Mouse (Mus musculus) MEL (cell line): Measurements from ENCODE around the gene Olfr1303. TPM values are rescaled to one million over a fixed set of nuclear protein-coding genes. Genes with fewer than 3 reads are reported as not detected.
A peak's percentile ranks its signal among the peaks of the same experiment; 100 is the strongest.

Experiments
- DNase-seq: peaks from one replicate; pipeline ENCODE4 v3.0.0; 2011; ENCODE audit warnings: low read depth, low spot score
- H3K27ac ChIP-seq: 2 replicates; pipeline ENCODE4 v1.5.1; 2012; ENCODE audit warnings: low read depth, mild to moderate bottlenecking, control low read depth, low read length, moderate library complexity; ENCODE audit not compliant: control insufficient read depth
- H3K27me3 ChIP-seq, 2 experiments: fragments of 150-350 bp in 1 of 2; sonication (generic) in 1 of 2; 2 replicates each; pipeline ENCODE4 v1.6.1; 2012; ENCODE audit warnings: low read length in 2 of 2, mild to moderate bottlenecking in 2 of 2, improper control_type of control experiment in 1 of 2, moderate library complexity in 1 of 2; ENCODE audit not compliant: insufficient read depth in 2 of 2, control insufficient read depth in 1 of 2
- H3K36me3 ChIP-seq, 2 experiments: 2 replicates each; pipeline ENCODE4 v1.6.1; 2012 to 2014; ENCODE audit warnings: low read length in 2 of 2, improper control_type of control experiment in 1 of 2, inconsistent platforms in 1 of 2, mild to moderate bottlenecking in 1 of 2; ENCODE audit not compliant: insufficient read depth in 2 of 2, control insufficient read depth in 1 of 2
- H3K4me1 ChIP-seq, 2 experiments: fragments of 150-350 bp in 1 of 2; sonication (generic) in 1 of 2; 2 replicates each; pipeline ENCODE4 v1.6.1; 2012; ENCODE audit warnings: low read length in 2 of 2, improper control_type of control experiment in 1 of 2, mild to moderate bottlenecking in 1 of 2; ENCODE audit not compliant: insufficient read depth in 2 of 2, control insufficient read depth in 1 of 2
- H3K4me3 ChIP-seq, 2 experiments: fragments of 150-350 bp in 1 of 2; sonication (generic) in 1 of 2; 2 replicates each; pipeline ENCODE4 v1.5.1; 2012; ENCODE audit warnings: low read depth in 2 of 2, low read length in 2 of 2, mild to moderate bottlenecking in 2 of 2, moderate library complexity in 2 of 2, control low read depth in 1 of 2, improper control_type of control experiment in 1 of 2; ENCODE audit not compliant: control insufficient read depth in 1 of 2, insufficient read depth in 1 of 2
- H3K79me2 ChIP-seq: 2 replicates; pipeline ENCODE4 v1.6.1; 2012; ENCODE audit warnings: mild to moderate bottlenecking, low read length, moderate library complexity; ENCODE audit not compliant: control insufficient read depth, poor library complexity, insufficient read depth
- H3K9ac ChIP-seq: 2 replicates; pipeline ENCODE4 v1.6.1; 2012; ENCODE audit warnings: low read depth, mild to moderate bottlenecking, control low read depth, low read length, moderate library complexity; ENCODE audit not compliant: control insufficient read depth, poor library complexity, severe bottlenecking
- H3K9me3 ChIP-seq: fragments of 150-350 bp; sonication (generic); replicated peaks from 2 replicates; pipeline ENCODE4 v1.6.1; 2012; ENCODE audit warnings: mild to moderate bottlenecking, low read length, improper control_type of control experiment, moderate library complexity; ENCODE audit not compliant: insufficient read depth
- CHD1 ChIP-seq: IDR thresholded peaks from 2 replicates; pipeline ENCODE4 v1.6.1; 2012; ENCODE audit warnings: low read depth, mild to moderate bottlenecking, inconsistent platforms, low read length, improper control_type of control experiment
- EP300 ChIP-seq, 2 experiments: IDR thresholded peaks; 2 replicates each; pipeline ENCODE4 v1.6.1; 2011; ENCODE audit warnings: improper control_type of control experiment in 2 of 2, low read length in 2 of 2, low read depth in 1 of 2, mild to moderate bottlenecking in 1 of 2
- GATA1 ChIP-seq: IDR thresholded peaks from 2 replicates; pipeline ENCODE4 v1.6.1; 2011; ENCODE audit warnings: low read depth, low read length, improper control_type of control experiment
- HCFC1 ChIP-seq: IDR thresholded peaks from 2 replicates; pipeline ENCODE4 v1.6.1; 2012; ENCODE audit warnings: low read depth, mild to moderate bottlenecking, inconsistent platforms, low read length, improper control_type of control experiment, moderate library complexity
- JUND ChIP-seq: IDR thresholded peaks from 2 replicates; pipeline ENCODE4 v1.6.1; 2011; ENCODE audit warnings: low read depth, mild to moderate bottlenecking, improper control_type of control experiment, low read length
- MAX ChIP-seq: IDR thresholded peaks from 2 replicates; pipeline ENCODE4 v1.6.1; 2011; ENCODE audit warnings: low read length, improper control_type of control experiment
- MEF2A ChIP-seq: IDR thresholded peaks from 2 replicates; pipeline ENCODE4 v1.6.1; 2014; ENCODE audit warnings: low read depth, mild to moderate bottlenecking, inconsistent platforms, low read length, improper control_type of control experiment; ENCODE audit not compliant: poor library complexity, insufficient replicate concordance, severe bottlenecking; ENCODE audit errors: extremely low read depth
- MXI1 ChIP-seq: IDR thresholded peaks from 2 replicates; pipeline ENCODE4 v1.6.1; 2011; ENCODE audit warnings: mild to moderate bottlenecking, low read depth, low read length, improper control_type of control experiment
- NELFE ChIP-seq: IDR thresholded peaks from 2 replicates; pipeline ENCODE4 v1.6.1; 2011; ENCODE audit warnings: low read depth, low read length, improper control_type of control experiment
- POLR2A ChIP-seq, 2 experiments: IDR thresholded peaks; 2 replicates each; pipeline ENCODE4 v1.6.1; 2011 to 2012; ENCODE audit warnings: low read length in 2 of 2, mild to moderate bottlenecking in 2 of 2, control low read depth in 1 of 2, improper control_type of control experiment in 1 of 2, low read depth in 1 of 2, moderate library complexity in 1 of 2; ENCODE audit not compliant: control insufficient read depth in 1 of 2, insufficient read depth in 1 of 2, poor library complexity in 1 of 2
- RAD21 ChIP-seq: IDR thresholded peaks from 2 replicates; pipeline ENCODE4 v1.6.1; 2011; ENCODE audit warnings: mild to moderate bottlenecking, low read depth, low read length, improper control_type of control experiment
- RCOR1 ChIP-seq: IDR thresholded peaks from 2 replicates; pipeline ENCODE4 v1.6.1; 2012; ENCODE audit warnings: low read depth, mild to moderate bottlenecking, inconsistent platforms, low read length, improper control_type of control experiment
- SIN3A ChIP-seq: IDR thresholded peaks from 2 replicates; pipeline ENCODE4 v1.6.1; 2012; ENCODE audit warnings: low read length, improper control_type of control experiment, inconsistent platforms
- TBP ChIP-seq: IDR thresholded peaks from 2 replicates; pipeline ENCODE4 v1.8.0; 2011; ENCODE audit warnings: low read depth, low read length, improper control_type of control experiment
- TCF12 ChIP-seq: IDR thresholded peaks from 2 replicates; pipeline ENCODE4 v1.6.1; 2014; ENCODE audit warnings: low read depth, mild to moderate bottlenecking, inconsistent platforms, low read length, improper control_type of control experiment, moderate library complexity
- UBTF ChIP-seq: IDR thresholded peaks from 2 replicates; pipeline ENCODE4 v1.6.1; 2012; ENCODE audit warnings: low read depth, mild to moderate bottlenecking, inconsistent platforms, low read length, improper control_type of control experiment, moderate library complexity, borderline replicate concordance; ENCODE audit not compliant: insufficient read depth
- USF2 ChIP-seq, 2 experiments: IDR thresholded peaks; 2 replicates each; pipeline ENCODE4 v1.6.1; 2011 to 2012; ENCODE audit warnings: improper control_type of control experiment in 2 of 2, low read length in 2 of 2, borderline replicate concordance in 1 of 2, inconsistent platforms in 1 of 2, low read depth in 1 of 2, mild to moderate bottlenecking in 1 of 2; ENCODE audit not compliant: insufficient read depth in 1 of 2
- ZC3H11A ChIP-seq: IDR thresholded peaks from 2 replicates; pipeline ENCODE4 v1.6.1; 2012; ENCODE audit warnings: low read depth, mild to moderate bottlenecking, inconsistent platforms, low read length, improper control_type of control experiment
- ZKSCAN1 ChIP-seq: IDR thresholded peaks from 2 replicates; pipeline ENCODE4 v1.6.1; 2012; ENCODE audit warnings: low read depth, mild to moderate bottlenecking, inconsistent platforms, low read length, improper control_type of control experiment, moderate library complexity
- ZNF384 ChIP-seq: IDR thresholded peaks from 2 replicates; pipeline ENCODE4 v1.6.1; 2012; ENCODE audit warnings: low read depth, mild to moderate bottlenecking, inconsistent platforms, low read length, improper control_type of control experiment
- polyA plus RNA-seq, 2 experiments: library from polyadenylated mRNA; stranded (reverse) in 1 of 2; unstranded in 1 of 2; fragments of >175 nt in 1 of 2; fragments of >200 nt in 1 of 2; gene quantifications; 2 replicates each; pipeline versions ENCODE4 v1.2.1 to v1.2.4; 2012; ENCODE audit warnings: low replicate concordance in 2 of 2, low read depth in 1 of 2; ENCODE audit not compliant: insufficient read length in 2 of 2, insufficient read depth in 1 of 2, missing spikeins in 1 of 2
- total RNA-seq: library from RNA; depleted of rRNA; stranded (reverse); fragments of 300-350 nt; gene quantifications from 2 replicates; pipeline ENCODE4 v1.2.3, GENCODE M21; 2012; rRNA removed

Olfr1303 gene
- not detected in 2 replicates for total RNA-seq
- polyA plus RNA-seq = under 1 TPM in 1 of 2 experiments, not detected in 1; 0.03 TPM

GRCm38 (mm10) chr2:111820240-111820639 is at the start of gene Olfr1303:
Olfr1303 (minus strand) TSS chr2:111820340.
- Histone ChIP-seq H3K9ac (no peak within 1 kb of the TSS), H3K4me3 (no peak within 1 kb of the TSS), H3K27me3 (no peaks in the 10 kb centered on the region), H3K9me3 (no peaks in the 10 kb centered on the region), H3K79me2 (no peaks in the 10 kb centered on the region), H3K36me3 (no peaks in the 10 kb centered on the region), H3K27ac (no peak within 1 kb of the TSS), H3K4me1 (no peaks in the 10 kb centered on the region)
- no peak for DNase-seq
- TF ChIP-seq CHD1 (no peak), USF2 (IDR thresholded peaks at IDR 0.05; ENCODE audit: borderline replicate concordance in 1 of 2, insufficient read depth in 1 of 2, low read depth in 1 of 2, low read length in 2 of 2) (no peak), JUND (no peak), EP300 (IDR thresholded peaks at IDR 0.05; ENCODE audit: low read depth in 1 of 2, low read length in 2 of 2) (no peak), MXI1 (no peak), MAX (no peak), POLR2A (IDR thresholded peaks at IDR 0.05; ENCODE audit: control insufficient read depth in 1 of 2, insufficient read depth in 1 of 2, low read depth in 1 of 2, low read length in 2 of 2, poor library complexity in 1 of 2) (no peak), TCF12 (no peak), RCOR1 (no peak), RAD21 (no peak), NELFE (no peak), ZC3H11A (no peak), MEF2A (no peak), UBTF (no peak), TBP (no peak), HCFC1 (no peak), ZKSCAN1 (no peak), SIN3A (no peak), GATA1 (no peak)

- no peaks in the 10 kb centered on the region for H3K36me3 ChIP-seq
- H3K4me3 ChIP-seq = no peak overlapping the region
- no peaks in the 10 kb centered on the region for H3K79me2 ChIP-seq
- H3K27ac ChIP-seq = no peak overlapping the region
- no peaks in the 10 kb centered on the region for H3K4me1 ChIP-seq
- no peak for TF ChIP-seq ZNF384
- no peaks in the 10 kb centered on the region for H3K9me3 ChIP-seq
- DNase-seq = peak; percentile 4
- no peaks in the 10 kb centered on the region; a peak in 1 of 4 replicates for H3K27me3 ChIP-seq
- H3K9ac ChIP-seq = no peak overlapping the region
Measured at GRCm38 (mm10) chr2:111812936-111813335, 7.2 kb downstream of the Olfr1303 start.
